Mouse (Mus musculus) ovary, postnatal 36 days (tissue): Measurements from ENCODE around the gene Pde4dip.

Experiments
- DNase-seq: peaks from one replicate; pipeline ENCODE4 v3.0.0; 2022; ENCODE audit warnings: low spot score, mixed read lengths

Gene Pde4dip

DNA sequence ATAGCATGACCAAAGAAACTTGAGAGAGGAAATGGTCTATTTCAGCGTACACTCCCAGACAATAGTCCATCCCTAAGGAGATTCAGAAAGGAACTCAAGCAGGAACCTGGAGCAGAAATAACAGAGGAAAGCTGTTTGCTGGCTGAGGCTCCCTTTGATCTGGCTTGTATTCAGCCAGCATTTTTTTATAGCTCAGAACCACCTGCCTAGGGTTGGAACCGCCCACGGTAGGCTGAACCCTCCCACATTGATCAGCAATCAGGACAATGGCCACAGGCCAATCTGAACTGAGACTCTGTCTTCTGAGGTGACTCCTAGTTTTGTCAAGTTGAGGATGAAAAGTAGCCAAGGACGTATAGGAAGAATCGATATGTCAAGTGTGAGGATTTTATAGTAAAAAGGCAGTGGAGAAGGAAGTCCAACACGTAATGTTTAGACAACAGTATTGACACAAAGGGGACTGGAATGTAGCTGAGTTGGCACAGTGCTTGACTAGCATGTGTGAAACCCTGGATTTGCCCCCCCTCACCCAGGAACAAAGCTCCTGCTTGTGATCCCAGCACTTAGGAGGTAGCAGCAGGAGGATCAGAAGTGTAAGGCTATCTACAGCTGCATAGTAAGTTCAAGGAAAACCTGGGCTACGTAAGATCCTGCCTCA is 44.2 kb downstream of the Pde4dip start:
- no peak for DNase-seq

GRCm38 (mm10) chr3:97842641-97843040 is 45.9 kb downstream of the Pde4dip start:
- DNase-seq = no peak

DNA sequence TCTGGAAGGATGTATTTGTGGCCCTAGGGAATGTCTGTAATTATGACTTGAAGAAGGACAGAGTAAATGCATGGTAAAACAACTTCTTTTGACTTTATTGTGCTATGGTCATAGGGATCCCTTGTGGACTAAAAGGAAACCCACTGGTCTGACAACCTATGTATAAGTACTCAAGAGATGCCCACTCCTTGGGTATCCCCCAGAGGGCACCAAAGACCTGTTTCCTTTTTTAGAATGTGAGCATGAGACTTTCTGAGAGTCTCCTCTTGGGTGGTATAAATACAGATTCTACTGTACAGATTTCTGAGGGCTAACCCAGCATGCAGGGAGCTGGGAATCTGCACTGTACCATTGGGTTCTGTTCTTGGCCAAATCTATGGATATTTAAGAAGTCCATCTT is 48.1 kb downstream of the Pde4dip start:
- DNase-seq = no peak

- no peak for DNase-seq
These were observed 52.6 kb downstream of the Pde4dip start for GRCm38 (mm10) chr3:97835888-97836287.

GRCm38 (mm10) chr3:97834625-97835024 is 53.9 kb downstream of the Pde4dip start:
- DNase-seq = no peak

DNA sequence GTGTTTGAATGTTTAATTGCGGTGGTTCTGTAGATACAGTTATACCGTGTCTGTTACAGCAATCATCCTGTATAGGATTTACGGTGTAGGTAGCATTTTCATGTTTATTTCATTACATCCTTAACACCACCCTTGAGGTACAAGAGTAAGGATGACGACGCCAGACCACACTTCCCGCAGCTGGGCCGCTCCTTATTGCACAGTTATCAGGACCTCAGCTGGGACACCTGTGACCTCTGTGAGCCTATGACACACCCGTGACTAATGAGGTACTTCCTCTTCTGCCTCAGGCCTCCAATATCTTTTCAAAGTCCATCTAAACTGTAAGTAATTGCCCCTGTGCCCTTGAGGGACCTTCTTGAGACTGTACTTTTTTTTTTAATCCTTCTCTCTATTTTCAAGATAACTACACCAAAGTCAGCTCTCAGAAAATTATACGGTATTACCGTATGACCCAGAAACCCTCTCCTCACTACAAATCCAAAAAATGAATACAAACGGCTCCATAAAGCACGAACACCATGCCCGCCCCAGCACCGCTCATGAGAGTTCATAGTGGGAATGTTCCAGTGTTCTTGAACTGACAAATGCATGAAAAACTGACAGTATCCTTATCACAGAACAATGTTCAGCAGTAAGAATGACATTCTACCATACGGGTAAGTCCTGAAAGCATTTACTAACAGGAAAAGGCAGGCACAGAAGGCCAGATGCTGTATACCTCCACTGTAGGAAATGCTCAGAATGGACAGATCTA is 56.8 kb downstream of the Pde4dip start:
- no peak for DNase-seq

DNA sequence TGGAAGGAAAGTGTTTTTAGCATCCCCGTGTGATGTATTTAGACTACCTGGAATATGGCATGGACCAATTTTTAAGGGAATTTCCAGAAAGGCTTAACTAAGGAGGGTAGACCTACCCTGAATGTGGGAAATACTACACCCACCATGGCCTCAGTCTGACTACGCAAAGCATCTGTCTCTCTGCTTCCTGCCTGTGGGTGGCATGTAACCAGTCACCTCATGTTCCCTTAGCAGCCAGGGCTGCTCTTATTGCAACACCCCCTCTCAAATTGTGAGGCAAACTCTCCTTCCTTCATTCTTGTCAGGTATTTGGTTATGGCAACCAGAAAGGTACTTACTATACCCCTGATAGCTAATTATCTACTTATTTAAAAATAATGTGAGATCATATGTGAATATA is 57.9 kb downstream of the Pde4dip start:
- no peak for DNase-seq

GRCm38 (mm10) chr3:97830122-97830521 is 58.4 kb downstream of the Pde4dip start:
- no peak for DNase-seq

GRCm38 (mm10) chr3:97828286-97828685 is 60.2 kb downstream of the Pde4dip start:
- DNase-seq = no peak

GRCm38 (mm10) chr3:97825246-97825645 is 63.3 kb downstream of the Pde4dip start:
- DNase-seq = no peak

- DNase-seq = no peak
These were observed 63.8 kb downstream of the Pde4dip start for GRCm38 (mm10) chr3:97824744-97825143.

DNA sequence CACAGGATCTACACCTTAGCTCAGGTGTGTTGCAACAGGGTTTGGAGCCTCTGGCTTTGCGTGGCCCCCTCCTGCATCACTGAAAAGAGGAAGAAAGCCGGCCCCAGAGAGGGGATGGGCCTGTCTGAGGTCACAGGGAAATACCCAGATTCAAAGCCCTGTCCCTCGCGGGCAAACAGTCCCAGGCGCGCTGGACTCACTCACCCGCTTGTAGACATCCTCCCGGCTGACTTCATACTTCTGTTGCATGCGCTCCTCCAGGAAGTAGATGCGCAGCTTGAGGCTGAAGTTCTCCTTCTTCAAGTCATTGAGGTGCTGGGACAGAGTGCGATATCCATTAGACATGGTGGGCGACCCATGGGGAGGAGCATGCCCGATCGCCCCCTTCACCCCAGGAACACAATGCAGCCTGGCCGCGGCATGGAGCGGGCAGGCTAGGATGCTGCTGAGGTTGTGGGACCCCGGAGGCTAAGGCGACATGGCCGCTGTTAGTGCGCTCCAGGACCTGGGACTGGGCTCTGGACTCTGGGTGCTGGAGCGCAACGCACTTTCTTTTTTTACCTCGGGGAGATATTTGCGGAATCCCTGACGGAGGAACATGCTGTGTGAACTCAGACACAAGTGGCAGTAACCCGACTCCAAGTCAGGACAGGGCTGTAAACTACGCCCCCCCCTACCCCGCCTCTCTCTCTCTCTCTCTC is 64.3 kb downstream of the Pde4dip start:
- no peak for DNase-seq

DNA sequence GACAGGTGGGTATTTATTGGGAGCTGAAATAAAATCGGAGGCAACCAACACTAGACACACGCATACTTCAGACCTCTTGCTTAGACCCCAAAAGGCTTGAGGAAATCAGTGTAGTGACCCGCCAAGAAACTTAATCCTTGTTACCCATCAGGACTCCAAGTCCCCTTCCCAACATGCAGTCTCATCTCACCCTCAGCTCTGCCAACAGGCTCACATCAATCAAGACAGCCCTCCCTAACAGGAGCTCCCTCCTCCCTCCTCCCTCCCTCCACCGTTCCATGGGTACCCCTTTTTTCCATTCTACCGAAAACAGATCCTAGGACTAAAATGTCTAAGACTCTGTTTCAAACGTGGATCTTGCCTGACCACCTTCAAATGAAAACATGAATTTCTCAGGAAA is 65.1 kb downstream of the Pde4dip start:
- no peak for DNase-seq

- DNase-seq = no peak
These were observed 69.5 kb downstream of the Pde4dip start for GRCm38 (mm10) chr3:97819050-97819449.

GRCm38 (mm10) chr3:97818383-97818982 is 70.0 kb downstream of the Pde4dip start:
- DNase-seq = no peak

DNA sequence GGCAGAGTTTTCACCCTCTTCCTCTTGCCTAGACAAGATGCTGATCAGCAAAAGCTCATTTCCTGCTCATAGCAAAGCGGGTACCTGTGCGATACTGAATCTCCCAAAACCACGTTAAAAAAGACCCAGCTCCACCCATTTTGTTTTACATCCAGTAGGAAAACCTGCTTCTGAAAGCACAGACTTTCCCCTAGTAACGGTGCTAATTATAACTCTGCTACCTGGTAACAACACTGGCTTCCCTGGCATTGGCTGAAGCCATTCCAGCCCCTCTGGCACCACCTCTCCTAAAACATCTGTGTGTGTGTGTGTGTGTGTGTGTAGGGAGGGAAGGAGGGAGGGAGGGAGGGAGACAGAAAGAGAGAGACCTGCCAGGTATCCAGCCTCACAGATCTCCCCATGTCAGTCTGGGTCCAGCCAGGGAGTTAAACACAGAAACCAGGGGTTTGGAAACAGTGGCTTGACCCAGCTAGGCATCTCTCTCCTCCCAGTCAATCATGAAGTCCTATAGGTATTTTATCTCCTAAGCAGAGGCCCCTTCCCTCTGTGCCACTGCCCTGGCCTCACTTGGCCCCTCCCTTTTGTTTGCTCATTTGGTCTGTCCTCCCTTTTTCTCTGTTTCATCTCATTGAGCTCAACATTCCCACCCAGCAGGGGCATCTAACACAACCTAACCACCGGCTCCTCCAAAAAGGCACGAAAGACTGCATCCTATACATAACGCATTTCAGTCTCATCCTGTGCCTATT is 76.7 kb downstream of the Pde4dip start:
- no peak for DNase-seq

DNA sequence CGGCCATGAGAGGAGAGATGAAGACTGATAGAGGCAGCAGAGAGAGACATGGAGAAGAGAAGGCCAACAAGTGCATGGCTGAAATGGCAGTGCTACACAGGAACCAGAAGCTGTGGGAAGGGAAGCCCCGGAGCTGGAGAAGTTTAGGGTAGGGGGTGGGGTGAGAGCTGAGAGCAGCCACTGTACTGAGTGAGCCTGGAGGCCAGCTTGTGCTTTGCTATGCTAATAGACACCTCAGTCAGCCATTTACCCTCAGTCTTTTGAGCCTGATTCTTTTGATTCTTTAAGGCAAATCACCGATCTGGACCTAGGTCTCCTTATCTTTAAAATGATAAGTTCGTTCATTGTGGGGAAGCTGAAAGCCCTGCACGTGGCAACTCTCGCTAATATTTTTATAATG is 77.3 kb downstream of the Pde4dip start:
- DNase-seq = no peak

- DNase-seq = no peak
These were observed 78.2 kb downstream of the Pde4dip start for GRCm38 (mm10) chr3:97810334-97810733.

- no peak for DNase-seq
These were observed 82.9 kb downstream of the Pde4dip start for GRCm38 (mm10) chr3:97805559-97805958.

- DNase-seq = no peak
These were observed 84.8 kb downstream of the Pde4dip start for GRCm38 (mm10) chr3:97803675-97804074.

DNA sequence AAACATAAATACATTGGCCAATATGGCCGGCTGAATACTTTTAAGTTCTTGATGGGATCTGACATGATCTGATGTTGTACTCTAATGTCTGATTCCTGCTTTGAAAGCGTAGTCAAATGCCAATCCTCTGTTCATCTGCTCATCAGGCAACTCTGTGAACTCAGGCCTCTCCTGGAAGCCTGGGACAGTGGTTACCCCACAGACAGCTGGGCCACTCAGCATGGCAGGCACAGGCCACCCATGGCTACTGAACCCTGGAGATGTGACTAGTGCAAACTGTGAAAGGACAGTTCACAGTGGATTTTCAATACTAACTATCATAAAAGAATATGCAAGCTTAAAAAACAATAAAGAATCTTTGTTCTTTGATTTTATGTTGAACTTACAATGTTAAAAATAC is 85.6 kb downstream of the Pde4dip start:
- DNase-seq = no peak

- no peak for DNase-seq
These were observed 86.2 kb downstream of the Pde4dip start for GRCm38 (mm10) chr3:97802297-97802696.
